Mouse (Mus musculus): ENCODE data around the gene Fam89b.

- TF ChIP-seq CTCF (conservative IDR thresholded peaks at IDR 0.05; ENCODE audit: low read length) (no peak), POU5F1 (IDR thresholded peaks at IDR 0.05; ENCODE audit: borderline replicate concordance, low read length) (no peak), NANOG (IDR thresholded peaks at IDR 0.05; ENCODE audit: borderline replicate concordance, low read length) (no peak)
Measured at GRCm38 (mm10) chr19:5691601-5692000, 37.9 kb downstream of the Fam89b start.

Data from E14TG2a.4 (cell line).